Mouse (Mus musculus): ENCODE data around the gene Azin2. TPM values are rescaled to one million over a fixed set of nuclear protein-coding genes. Genes with fewer than 3 reads are reported as not detected.

Gene Azin2
- 0.39 TPM for polyA plus RNA-seq (2017; shearing (Covaris generic))

DNA sequence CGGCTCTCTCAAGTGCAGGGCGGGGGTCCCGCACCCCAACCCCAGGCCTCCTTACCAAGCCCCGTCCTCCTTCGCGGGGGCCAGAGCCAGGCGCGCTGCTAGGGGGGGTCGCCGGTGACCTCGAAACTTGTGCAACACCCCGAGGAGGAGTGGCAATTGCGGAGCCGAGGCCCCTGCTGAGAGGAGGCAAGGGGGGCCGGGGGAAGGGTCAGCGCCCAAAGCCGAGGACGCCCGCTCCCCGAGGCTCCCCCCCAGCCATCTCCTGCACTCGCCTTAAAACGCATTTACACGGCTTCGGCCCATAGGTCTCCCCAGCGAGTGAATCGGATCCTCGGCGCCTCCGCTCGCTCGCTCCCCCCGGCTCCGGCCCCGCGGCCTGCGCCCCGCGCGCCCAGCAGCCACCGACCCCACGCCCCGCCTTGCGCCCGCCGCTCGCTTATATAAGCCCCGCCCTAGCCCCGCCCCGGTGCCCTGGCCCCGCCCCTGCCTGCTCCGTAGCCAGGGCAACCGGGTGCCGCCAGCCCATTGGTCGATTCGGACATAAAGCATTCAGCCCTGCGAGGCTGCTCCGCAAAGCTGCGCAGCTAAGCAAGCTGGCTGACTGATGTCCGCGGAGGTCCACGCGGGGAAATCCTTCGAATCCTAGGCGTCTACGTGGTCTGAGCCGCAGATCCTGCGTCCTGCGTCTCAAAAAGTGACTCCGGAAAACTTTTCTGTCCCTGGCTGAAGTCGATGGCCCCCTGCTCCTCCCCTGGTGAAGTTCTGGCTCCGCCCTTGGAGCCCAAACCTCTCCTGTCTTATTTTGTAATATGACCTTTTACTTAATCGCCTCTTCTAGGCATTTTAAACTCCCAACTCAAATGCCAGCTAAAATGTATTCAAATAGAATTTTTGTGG lies at the start of gene Azin2:
TSS of gene Azin2 (minus strand) at position 414 of the 897 bp plus-strand sequence.

DNA sequence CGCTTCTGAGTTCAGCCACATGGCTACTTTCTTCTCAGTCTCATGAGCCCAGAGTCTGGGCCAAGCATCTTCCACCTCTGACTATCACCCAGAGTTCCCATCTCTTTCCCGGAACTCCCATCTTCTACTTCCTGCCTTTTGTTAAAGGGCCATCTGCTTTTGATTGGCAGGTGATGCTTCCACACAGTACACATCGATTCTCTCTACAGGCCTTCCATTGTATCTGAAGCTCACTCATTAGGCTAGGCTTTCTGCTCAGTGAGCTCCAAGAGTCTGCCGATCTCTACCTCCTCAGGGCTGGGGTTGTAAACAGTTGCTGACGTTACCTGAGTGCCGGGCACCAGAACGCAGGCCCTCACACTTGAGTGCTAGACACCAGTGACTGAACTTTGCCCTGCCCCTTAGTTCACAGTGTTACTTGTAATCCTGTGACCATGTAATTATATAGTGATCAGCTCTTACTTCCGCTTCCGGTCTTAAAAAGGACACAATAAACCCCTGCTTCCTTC lies 29.3 kb upstream of the Azin2 start, which contains the start of gene Ak2:
TSS of gene Ak2 (plus strand) at position 459 of the 509 bp plus-strand sequence.

DNA sequence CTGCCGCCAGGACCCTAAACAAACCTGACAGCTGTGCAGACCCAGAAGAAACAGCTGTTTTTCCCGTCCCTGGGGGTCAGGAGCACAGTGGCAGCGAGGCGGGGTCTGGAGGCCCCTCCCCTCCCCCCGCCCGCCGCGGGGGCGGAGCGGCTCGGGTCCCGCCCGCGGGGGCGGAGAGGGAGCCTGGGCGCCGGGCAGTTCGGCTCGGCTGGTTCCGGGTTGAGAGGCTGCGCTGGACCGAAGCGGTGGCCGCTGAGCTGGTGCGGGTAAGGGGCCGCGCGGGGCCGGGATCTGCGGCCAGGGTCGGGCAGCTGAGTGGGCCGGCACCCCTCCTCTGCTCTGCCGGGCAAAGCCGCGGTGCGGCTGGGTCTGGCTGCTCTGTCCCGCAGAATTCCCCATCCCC lies 78.9 kb downstream of the Azin2 start, which contains the start of gene Trim62:
TSS of gene Trim62 (plus strand) at position 202 of the 403 bp plus-strand sequence.

Other genes starting within 250 kb of the Azin2 start
- gene A3galt2, start 207.1 kb downstream of the Azin2 start, polyA plus RNA-seq (2017; shearing (Covaris generic)): 0.11 TPM
- gene Zfp362, start 156.4 kb downstream of the Azin2 start, polyA plus RNA-seq (2017; shearing (Covaris generic)): 23.7 TPM
- 0.98 TPM for gene Trim62, start 78.9 kb downstream of the Azin2 start, polyA plus RNA-seq (2017; shearing (Covaris generic))
- gene Ak2, start 29.5 kb upstream of the Azin2 start, polyA plus RNA-seq (2017; shearing (Covaris generic)): 166 TPM
- gene Rnf19b, start 95.8 kb upstream of the Azin2 start, polyA plus RNA-seq (2017; shearing (Covaris generic)): 7.6 TPM
- gene Tmem54, start 143.1 kb upstream of the Azin2 start, polyA plus RNA-seq (2017; shearing (Covaris generic)): not detected
- not detected for gene Hpca, start 159.6 kb upstream of the Azin2 start, polyA plus RNA-seq (2017; shearing (Covaris generic))
- 0.13 TPM for gene Fndc5, start 174.6 kb upstream of the Azin2 start, polyA plus RNA-seq (2017; shearing (Covaris generic))
- gene S100pbp, start 227.3 kb upstream of the Azin2 start, polyA plus RNA-seq (2017; shearing (Covaris generic)): 18.4 TPM
- 53.3 TPM for gene Yars, start 227.3 kb upstream of the Azin2 start, polyA plus RNA-seq (2017; shearing (Covaris generic))

All from inflammation-experienced regulatory T-cells, adult 16 weeks (primary cell).